Mouse (Mus musculus): ENCODE measurements around the gene Sptbn1.

GRCm38 (mm10) chr11:30267036-30267891, 711 bp downstream of the Sptbn1 start:
- TF ChIP-seq CTCF (IDR thresholded peaks at IDR 0.05; ENCODE audit: low read depth): no peak
- TF ChIP-seq EP300 (IDR thresholded peaks at IDR 0.05; ENCODE audit: low read depth): no peak

Data from heart, postnatal 0 days (tissue).